Mouse (Mus musculus) large intestine, adult 2 months (tissue): ENCODE results near the gene Cks2. TPM values are rescaled to one million over a fixed set of nuclear protein-coding genes. Genes with fewer than 3 reads are reported as not detected.
"Not testable (repeated sequence)": the region's sequence is repeated elsewhere in the genome, so short reads cannot be mapped to it uniquely, and the experiment has no call there.

Source experiments
- DNase-seq: peaks from one replicate; pipeline ENCODE4 v3.0.0-alpha.2; 2012; ENCODE audit warnings: low read depth, low spot score
- WGBS: fragments of 180-500 bp; shearing (Covaris S2); methylation state at CpG from one replicate; pipeline ENCODE4 v1.1.7; 2018; 5-methylcytosine and 5-hydroxymethylcytosine counted together
- polyA plus RNA-seq: library from polyadenylated mRNA; depleted of rRNA; stranded (reverse); fragments of >200 nt; gene quantifications from 2 replicates; pipeline ENCODE4 v1.2.3, GENCODE M21; 2012

Gene Cks2
- polyA plus RNA-seq, 1 experiment: 50.0 TPM

DNA sequence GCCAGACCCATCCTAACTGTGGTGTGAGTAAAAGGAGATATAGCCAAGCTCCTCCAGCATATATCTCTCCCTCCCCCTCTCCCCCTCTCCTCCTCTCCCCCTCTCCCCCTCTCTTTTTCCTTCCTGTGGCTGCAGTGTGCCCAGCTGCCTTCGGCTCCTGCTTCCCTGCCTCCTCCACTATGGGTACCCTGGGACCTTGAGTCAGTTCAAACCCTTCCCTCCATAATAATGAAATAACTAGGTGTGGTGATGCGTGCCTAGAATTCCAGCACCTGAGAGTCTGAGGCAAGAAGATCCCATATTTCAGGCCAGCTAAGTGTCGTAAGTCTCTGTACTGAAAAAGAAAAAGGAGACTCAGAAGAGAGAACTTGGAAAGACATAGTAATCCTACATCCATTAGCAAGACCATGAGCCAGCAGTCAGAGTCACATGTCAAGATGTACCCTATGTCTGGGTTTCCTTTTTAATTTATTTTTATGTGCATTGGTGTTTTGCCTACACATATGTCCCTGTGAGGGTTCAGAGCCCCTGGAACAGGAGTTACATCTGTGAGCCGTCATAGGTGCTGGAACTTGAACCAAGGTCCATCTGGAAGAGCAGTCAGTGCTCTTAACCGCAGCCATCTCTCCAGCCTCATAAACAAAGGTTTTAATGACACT, 12.3 kb upstream of the Cks2 start:
- DNase-seq: no peak
- 76% methylated on average over 5 of the region's 5 CpGs for WGBS

DNA sequence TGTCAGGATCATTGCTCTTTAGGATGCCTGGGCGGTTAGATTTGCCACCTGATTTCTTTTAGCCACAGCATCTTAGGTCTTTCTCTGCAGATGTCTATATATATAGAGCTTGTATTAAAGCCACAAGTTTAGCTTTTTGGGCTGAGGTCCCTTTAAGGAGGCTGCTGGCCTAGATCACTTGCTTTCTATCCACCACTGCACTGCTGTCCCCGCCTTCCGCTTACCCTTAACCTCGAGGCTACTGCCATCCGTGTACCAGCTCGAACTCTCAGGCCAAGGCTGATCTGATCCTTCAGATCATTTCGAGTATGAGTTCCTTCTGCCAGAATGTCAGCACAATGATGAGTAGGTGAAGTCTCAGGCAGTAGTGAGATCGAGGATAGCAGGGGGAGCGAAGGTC, 9.6 kb upstream of the Cks2 start:
- WGBS: 25% methylated on average over 6 of the region's 9 CpGs
- not testable (repeated sequence) for DNase-seq

DNA sequence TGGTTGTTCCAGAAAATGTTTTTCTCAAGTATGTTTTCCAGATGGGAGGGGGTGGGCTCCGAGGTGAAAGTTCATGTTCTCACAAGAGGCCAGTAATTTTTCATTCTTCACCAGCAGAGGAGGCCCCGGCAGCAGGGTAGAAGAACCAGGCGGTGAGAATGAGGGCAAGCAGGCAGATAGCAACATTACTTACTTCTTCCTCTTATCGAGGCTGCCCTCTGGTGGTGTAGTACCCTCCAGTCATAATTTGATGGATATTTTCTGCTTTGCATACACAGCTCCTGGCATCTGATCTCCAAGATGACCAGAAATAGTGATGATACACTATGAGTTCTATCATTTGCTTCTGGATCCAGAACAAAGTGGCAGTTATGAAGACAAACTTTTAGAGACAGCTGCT, 6.1 kb upstream of the Cks2 start:
- WGBS: 83% methylated on average over 4 of the region's 4 CpGs
- DNase-seq: no peak

- WGBS: 67% methylated on average over 3 of the region's 3 CpGs
- DNase-seq: no peak
Measured at GRCm38 (mm10) chr13:51641424-51641823, 3.6 kb upstream of the Cks2 start.

GRCm38 (mm10) chr13:51642171-51642778, 2.8 kb upstream of the Cks2 start:
- no peak for DNase-seq
- 16% methylated on average over 11 of the region's 11 CpGs for WGBS

DNA sequence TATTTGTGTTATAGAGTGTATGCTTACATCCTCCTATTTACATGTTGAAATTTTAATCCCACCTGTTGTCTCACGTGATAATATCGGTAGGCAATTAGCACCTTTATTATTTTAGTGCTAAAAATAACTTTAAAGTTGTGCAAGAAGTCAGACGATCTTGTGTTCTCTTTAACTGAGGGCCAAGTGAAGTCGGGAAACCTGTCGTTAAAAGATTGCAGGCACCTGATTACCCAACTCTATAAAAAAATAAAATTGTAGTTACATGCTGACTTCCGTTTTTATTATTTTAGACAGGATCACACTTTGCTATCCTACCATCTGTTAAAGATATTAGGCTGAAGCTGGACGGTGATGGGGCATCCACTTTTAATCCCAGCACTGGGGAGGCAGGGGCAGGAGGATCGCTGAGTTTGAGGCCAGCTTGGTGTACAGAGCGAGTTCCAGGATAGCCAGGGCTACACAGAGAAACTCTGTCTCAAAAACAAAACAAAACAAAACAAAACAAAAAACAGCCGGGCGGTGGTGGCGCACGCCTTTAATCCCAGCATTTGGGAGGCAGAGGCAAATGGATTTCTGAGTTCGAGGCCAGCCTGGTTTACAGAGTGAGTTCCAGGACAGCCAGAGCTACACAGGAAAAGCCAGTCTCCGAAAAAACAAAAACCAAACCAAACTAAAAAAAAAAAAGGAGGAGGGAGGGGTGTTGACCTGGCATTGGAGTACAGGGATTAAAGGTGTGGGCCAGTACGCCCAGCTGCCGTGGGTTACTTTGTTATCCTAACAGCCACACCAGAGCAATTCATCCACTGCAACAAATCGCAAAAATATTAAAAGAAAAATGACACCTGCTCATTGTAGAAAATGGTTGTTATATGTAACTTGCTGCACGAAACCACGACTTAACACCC, 856 bp upstream of the Cks2 start:
- 20% methylated on average over 20 of the region's 20 CpGs for WGBS
- DNase-seq: no peak

GRCm38 (mm10) chr13:51645872-51646271, 840 bp downstream of the Cks2 start:
- 1% methylated on average over 7 of the region's 7 CpGs for WGBS
- DNase-seq: no peak

DNA sequence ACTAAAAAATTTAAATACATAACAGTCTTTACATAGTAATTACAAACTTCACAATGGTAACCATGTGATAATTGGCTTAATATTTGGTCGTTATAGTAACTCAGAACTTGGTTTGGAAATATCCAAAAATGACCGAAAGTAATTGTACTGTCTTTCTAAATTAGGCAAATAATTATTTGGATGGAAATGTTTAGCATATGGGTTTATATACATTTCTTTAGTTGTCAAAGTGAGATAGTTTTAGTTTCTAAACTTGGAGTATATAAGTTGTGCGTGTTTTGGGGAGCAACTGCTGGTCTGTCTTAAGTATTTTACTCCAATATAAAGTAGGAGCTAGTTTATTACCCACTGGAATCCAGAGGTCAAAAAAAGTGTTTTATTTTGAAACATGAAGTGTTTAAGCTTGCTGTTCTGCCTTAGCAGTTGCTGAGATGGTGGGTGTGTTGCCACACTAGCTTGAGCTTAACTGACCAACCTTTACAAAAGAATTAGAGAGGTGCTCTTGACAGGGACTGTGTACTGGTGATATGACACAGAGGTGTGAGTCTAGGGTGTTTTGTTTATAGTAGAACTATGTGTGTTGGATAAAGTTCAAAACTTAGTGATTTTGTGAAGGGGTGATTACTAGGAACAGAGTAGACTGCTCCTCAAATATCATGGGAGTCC, 1.5 kb downstream of the Cks2 start:
- 14% methylated on average over 3 of the region's 3 CpGs for WGBS
- no peak for DNase-seq

GRCm38 (mm10) chr13:51647770-51648169, 2.7 kb downstream of the Cks2 start:
- 30% methylated on average over 3 of the region's 3 CpGs for WGBS
- no peak for DNase-seq

- 66% methylated on average over 4 of the region's 4 CpGs for WGBS
- no peak for DNase-seq
Measured at GRCm38 (mm10) chr13:51648237-51648636, 3.2 kb downstream of the Cks2 start.

- DNase-seq: no peak
- 34% methylated on average over 1 of the region's 1 CpGs for WGBS
Measured at GRCm38 (mm10) chr13:51649740-51650139, 4.7 kb downstream of the Cks2 start.

GRCm38 (mm10) chr13:51651408-51652064, 6.5 kb downstream of the Cks2 start, which contains the start of gene Secisbp2:
Gene Secisbp2, plus strand, starts transcription at chr13:51651697.
- no peak for DNase-seq
- WGBS: under 1% methylated on average over 69 of the region's 69 CpGs

DNA sequence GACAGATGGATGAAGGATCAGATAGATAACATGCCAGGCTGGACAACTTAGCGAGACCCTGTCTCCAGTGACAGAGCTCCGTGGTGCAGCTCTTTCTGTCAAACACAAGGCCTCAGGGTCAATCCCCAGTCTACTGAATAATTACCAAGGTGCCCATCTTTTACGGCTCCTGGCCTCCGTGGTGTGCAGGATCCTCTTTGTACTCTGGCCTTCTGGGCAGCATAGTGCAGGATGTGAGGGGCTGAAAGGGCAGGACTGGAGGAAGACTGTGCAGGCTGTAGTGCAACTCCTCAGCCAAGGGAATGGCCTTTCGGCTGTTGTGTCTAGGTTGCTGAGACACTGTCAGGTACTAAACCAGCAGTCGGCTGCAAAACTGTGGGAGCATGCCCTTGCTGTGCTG, 8.1 kb downstream of the Cks2 start:
- 87% methylated on average over 6 of the region's 6 CpGs for WGBS
- no peak for DNase-seq

DNA sequence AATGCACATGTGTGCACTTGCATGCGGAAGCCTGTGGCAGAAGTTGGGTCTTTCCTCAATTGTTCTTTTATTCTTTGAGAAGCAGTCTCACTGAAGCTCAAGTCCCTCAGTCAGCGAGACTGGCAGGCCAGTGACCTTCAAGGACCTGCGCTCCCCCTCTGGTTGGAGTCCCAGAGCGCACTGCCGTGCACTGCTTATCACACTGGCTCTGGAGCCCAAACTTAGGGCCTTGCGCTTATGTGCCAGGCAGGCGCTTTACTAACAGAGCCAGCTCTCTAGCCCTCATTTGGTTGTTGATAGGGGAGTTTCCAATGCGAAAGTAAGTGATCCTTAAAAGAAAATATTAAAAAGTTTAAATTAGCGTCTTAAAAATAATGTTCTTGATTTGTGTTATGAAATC, 8.9 kb downstream of the Cks2 start:
- WGBS: 95% methylated on average over 9 of the region's 9 CpGs
- DNase-seq: no peak

GRCm38 (mm10) chr13:51656516-51657235, 11.6 kb downstream of the Cks2 start:
- WGBS: 95% methylated on average over 13 of the region's 13 CpGs
- DNase-seq: no peak

DNA sequence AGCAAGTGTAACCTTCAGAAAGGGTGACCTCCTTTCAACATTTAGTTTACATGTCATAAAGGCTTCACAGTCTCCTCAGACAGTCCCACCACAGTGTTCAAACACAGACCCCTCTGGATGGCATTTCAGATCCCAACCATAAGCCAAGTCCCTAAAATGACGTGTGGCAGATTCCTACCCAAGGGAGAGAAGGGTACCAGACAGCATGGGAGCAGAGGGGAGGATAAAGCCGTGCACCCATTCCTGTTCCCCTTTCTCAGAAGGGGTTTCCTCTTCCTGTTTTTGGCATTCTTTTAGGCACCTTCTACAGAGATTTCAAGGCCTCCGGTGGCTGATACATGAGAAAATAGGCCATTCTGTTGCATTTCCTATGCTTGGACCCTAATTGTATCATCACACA, 13.1 kb downstream of the Cks2 start:
- 83% methylated on average over 3 of the region's 3 CpGs for WGBS

DNA sequence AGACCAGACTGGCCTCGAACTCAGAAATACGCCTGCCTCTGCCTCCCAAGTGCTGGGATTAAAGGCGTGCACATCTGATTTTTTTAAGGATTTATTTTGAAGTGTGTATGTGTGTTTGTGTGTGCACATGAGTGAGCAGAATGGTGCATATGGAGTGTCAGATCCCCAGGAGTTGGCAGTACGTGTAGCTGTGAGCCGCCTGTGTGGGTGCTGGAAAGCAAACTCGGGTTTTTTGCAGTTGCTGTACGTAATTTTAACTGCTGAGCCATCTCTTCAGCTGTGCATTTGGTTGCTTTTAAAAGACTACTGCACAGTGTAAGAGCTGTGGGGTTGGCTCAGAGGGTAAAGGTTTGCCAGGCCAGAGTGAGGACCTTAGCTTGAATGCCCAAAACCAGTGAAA, 14.5 kb downstream of the Cks2 start:
- no peak for DNase-seq
- WGBS: 97% methylated on average over 7 of the region's 7 CpGs

More for the DNA sequence above, 13.1 kb downstream of the Cks2 start:
- no peak for DNase-seq

DNA sequence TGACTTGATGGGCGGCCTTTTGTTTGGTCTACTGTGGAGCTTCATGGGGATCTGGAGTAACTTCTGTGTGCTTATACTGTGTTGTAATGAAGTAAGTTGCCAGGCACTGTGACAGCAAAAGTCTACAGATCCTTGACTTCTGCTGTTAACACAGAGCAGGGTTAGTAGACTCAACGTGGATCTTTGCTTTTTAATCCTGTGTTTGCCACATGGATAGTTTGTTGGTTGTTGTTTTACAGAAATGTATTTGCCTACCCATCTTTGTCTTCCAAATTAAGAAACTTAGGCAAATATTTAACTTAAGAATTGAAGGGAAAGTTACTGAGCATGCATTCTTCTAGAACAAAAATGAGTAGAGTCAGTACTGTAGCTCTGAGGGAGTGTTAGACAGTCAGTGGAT, 18.5 kb downstream of the Cks2 start:
- WGBS: 71% methylated on average over 2 of the region's 2 CpGs
- no peak for DNase-seq

- DNase-seq: not testable (repeated sequence)
- 69% methylated on average over 12 of the region's 12 CpGs for WGBS
Measured at GRCm38 (mm10) chr13:51668195-51668594, 23.2 kb downstream of the Cks2 start.
